Mouse (Mus musculus) retina, embryonic 14.5 days (tissue): ENCODE results near the gene 6430550D23Rik.
"Not testable (repeated sequence)": the region's sequence is repeated elsewhere in the genome, so short reads cannot be mapped to it uniquely, and the experiment has no call there.

Source experiments
- DNase-seq: peaks from one replicate; pipeline ENCODE4 v3.0.0-alpha.2; 2015; ENCODE audit warnings: low spot score

6430550D23Rik gene

DNA sequence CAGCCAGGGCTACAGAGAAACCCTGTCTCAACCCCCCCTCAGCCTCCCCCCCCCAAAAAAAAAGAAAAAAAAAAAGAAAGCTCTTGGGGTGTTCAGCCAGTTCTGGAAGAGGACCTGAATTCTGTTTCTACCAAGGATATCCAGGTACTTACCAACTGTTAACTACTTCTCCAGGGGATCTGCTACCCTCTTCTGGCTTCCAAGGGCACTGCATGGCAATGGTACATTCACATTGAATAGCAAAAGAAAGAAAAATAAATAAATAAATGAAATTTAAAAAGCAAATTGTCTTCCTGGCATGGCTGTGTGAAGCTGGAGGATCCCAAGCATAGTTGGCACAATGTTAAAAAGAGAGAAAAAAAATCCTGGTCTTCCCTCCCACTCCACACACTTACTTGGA is 55.8 kb downstream of the 6430550D23Rik start:
- peak; percentile 75 for DNase-seq

DNA sequence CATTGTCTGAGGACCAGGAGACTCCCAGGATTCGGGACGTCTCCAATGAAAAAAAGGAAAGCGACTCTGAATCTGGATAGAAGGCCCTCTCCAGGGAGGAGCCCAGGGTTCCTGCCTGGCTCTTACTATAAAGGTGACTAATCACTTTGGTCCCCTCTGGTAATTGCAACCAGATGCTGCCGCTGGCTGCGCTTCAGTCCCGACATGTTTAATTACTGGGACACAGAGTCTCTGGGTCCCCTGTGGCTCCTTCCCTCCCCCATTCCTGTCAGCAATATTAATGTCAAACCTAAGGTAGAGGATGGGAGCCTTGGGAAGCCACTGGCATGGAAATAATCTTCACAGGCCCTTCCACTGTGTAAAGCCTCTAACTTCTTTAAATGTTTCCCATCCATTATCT is 58.4 kb downstream of the 6430550D23Rik start:
- DNase-seq = peak; percentile 25

DNA sequence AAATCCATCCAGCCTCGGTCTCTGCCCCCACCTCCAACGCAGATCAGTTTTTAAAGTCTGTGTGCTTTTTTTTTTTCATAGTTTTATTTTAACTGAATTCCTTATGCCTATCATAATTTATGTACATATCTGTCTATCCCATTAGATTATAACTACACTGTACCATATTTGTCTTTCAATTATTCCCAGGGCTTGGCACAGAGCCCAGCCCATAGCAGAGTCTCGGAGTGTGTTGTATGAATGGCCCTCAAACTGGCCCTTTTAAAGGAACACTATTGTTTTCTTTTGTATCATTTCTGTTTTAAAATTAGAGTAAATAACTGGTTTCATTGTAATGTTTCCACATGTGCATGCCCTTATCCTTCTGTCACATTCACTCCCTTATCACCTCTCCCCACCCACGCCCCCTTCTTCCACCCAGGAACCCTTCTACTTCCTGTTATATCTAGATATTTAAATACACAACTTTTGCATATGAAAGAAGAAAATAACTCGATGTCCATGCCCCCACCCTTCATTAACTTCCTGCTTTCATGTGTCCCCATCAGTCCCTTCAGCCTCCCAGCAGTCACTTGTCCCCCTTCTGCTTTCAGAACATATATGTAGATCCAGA is 60.3 kb downstream of the 6430550D23Rik start:
- DNase-seq = no peak

DNA sequence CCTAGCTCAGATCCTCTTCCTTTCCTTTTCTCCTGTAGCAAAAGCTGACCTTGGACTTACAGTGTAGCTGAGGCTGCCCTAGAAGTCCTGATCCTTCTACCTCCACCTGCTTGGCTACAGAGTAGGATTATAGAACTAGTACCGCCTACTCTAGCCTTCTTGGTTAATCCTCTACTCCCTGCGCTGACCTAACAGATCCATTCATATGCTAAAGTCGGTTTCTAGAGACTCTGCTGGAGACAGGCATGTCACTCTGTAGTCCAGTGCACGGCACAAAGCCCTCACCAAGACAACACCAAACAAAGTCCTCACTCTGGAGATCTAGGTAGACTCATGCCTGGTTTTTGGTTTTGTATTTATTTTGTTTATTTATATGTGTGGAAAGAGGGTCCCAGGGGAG is 61.3 kb downstream of the 6430550D23Rik start:
- no peak for DNase-seq

DNA sequence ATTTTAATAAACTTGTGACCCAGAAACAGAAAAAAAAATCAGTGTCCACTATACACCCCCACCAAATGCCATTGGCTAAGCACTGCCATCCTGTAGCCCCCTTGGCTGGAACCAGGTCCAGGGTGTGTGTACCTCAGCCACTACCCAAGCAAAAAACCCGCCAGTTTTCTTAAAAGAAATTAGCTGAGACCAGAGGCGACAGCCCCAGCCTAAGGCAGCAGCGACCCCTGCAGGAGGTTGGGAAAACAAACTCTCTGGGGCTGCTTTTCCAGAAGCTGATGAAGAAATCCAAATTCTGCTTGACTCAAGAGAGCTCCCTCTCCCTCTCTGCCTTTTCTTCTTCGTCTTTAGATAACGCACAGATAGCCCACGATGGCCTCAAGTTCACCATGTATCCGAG is 61.7 kb downstream of the 6430550D23Rik start:
- peak; percentile 91 for DNase-seq

DNA sequence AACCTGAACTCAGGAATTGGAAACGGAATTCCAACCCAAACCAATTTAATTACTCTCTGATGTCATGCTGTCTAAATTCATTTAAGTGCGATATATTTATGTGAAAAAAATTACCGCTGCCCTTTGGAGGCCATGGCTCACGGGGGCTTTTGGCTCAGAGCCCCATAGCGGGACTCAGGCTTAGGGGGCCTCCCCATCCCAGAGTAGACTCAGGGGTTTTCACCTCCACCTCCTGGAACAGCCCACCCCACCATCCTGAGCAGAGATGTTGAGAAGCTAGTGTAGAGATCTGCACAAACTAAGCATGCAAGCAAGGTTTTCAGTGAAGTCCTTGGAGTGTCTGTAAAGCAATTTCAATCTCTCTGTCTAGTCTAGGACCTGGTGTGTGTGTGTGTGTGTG is 62.2 kb downstream of the 6430550D23Rik start:
- no peak for DNase-seq

DNA sequence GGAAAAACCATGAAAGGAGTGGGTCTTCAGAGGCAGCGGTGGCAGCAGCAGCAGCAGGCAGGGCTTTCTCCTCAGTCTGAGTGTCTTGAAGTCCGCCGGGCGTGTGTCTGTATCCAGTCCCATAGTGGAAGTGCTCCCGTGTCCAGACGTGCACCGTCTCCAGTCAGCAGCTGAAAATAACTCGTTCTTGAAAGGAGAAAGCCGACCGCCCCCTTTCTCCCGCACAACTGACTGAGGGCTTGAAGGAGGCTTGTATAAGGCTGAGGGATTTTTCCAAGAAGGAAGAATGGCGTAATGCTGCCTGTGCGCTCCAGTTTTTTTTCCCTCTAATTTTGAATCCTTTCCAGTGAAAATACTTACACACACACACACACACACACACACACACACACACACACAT is 62.7 kb downstream of the 6430550D23Rik start, which contains the start of gene Gdf5:
TSS of gene Gdf5 (minus strand) at position 244 of the 400 bp plus-strand sequence.
- no peak for DNase-seq

DNA sequence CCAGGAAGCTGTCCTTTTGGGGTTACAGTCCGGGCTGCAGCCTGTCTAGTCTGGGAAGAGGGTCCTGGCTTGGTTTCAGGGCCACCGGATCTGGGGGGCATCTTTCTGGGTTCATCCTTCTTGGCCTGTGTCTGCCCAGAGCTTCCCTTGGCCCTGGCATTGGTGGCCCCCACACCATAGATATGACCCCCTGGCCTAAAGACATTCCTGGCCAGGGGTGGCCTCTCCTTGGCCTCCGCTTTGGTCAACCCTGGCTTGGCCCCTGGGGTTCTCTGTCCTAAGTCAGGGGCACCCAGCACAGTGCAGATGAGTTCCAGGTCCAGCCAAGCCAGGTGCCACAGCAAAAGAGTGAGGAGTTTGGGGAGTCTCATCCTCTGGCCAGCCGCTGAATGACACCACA is 63.1 kb downstream of the 6430550D23Rik start:
- no peak for DNase-seq

DNA sequence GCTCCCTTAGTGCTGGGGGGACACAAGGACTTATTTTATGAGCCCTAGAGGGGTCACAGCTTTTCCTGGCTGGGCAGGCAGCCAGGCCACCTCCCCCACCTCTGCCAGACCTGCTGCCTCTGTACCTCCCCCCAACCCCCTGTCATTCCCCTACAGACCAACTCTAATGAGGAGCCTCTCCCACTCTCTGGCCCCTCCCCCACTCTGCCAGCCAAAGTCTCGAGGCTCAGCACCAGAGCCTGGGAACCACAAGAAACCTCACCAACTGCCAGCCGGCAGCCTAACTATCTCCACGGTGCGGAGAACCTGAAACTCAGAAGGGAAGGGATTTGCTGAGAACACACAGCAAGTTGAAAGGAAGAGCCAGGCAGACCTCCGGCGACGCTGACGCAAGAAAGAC is 64.3 kb downstream of the 6430550D23Rik start:
- peak; percentile 75 for DNase-seq

DNA sequence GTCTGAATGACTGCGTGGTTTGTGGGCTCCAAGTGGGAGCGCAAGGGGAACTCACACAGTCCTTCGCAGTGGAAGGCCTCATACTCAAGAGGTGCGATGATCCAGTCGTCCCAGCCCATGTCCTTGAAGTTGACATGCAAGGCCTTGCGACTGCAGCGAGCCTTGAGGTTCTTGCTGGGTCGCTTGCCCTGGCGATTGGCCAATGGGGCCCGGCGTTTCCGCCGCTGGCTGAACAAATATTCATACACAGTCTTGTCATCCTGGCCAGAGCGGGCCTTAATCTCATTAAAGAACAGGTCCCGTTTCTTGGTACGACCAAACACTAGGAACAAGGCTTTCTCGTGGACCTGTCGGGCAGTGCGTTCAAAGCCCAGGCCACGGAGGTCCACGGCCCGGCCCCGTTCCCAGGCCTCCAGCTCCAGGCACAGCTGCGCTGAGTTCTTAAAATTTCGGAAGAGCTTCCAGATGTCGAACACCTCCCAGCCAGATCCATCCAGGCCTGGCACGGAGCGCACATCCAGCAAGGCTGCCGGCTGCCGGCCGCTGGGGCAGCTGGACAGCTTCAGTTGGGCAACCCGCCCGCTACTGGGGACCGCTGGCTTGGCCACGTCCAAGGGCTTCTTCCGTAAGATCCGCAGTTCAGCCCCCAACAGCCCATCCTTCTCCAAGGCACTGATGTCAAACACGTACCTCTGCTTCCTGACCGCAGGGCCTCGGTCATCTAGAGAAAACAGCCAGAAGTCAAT is 65.9 kb downstream of the 6430550D23Rik start:
- no peak for DNase-seq

DNA sequence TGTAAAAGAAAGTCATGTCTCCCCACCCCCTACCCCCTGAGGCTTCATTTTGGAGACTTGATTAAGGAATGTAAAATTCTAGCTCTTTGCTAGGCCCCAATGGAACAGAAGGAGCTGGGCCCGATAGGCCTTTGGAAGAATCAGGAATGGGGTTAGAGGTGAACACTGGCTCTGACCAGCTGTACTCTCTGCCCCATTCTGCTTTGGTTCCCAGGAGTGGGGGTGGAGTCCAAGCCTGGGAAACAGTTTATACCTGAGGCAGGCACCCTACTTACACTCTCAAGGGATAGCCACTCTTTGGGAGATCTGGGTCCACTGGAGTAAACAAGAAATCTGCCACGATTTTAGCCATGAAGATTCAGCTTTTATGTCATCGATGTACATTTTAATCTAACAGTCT is 67.1 kb downstream of the 6430550D23Rik start, which contains the start of gene Gm15557:
TSS of gene Gm15557 (plus strand) at position 48 of the 400 bp plus-strand sequence.
- DNase-seq = no peak

DNA sequence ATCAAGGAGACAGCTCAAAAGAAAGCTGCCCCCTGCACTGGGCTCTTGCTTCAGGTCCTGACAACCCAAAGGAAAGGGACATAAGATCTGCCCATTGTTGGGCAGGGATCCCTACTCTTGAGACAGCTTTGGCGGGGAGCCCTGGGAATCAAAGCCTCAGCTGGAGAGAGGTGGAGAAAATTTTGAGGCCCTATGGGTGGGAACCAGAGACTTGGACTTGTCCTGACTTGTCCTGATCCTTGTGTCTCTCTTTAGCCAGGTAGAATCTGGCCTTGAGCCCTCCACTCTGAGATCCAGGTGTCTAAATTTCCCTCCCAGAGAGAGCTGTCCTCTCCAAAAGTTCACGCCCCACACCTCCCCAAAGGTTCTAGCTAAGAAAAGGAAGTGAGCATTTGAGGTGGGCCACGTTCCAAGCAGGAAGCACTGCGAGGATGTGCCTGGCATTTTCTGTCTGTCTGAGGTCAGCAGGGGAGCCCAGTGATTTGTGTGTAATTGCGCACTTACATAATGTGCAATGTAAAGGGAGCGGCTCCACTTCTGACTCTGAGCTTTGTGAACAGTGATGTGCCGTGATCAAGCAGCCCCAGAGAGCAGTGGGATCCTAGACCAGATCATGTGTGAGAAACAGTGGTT is 67.8 kb downstream of the 6430550D23Rik start:
- DNase-seq = no peak

DNA sequence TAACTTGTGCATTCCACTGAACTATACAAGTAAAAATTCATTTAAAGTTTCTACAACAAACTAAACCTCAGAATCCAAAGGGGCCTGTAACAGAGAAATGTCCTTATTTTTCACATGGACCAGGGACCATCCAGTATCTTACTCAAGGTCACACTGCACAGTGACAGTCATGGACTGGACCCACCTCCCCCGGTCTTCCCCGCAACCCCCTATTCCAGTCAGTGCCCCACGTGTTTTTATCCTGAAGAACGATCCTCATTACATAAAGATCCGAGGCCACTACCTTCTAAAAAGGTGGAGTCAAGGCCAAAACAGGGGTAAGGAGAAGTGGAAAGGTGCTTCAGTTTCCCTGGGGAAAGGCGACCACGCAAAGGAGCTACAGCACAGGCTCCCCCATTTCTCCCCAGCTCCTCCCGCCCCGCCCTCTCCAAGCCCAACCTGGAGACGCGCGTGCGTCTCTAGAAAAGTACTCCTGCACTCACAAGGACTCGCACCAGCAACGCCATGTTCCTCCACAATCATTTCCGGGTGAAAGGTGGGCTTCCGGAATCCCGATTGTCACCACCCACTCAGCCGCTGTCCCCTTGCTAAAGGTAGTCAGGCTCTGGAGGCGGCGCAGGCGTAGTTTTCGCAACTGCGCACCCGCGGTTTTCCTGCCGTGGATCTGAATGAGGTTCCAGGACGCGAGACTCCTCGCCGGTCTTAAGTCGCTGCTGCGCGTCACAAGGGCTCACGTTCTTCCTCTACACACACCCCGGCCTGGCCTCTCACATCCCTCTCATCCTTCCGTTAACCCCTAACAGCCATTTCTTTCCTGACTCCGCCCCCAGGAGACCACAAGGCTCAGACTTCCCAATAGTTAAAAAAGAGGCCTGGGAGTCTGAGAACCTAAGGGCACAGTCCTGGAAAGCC is 78.0 kb downstream of the 6430550D23Rik start, which contains the start of gene Uqcc1:
TSS of gene Uqcc1 (minus strand) at position 780 of the 912 bp plus-strand sequence.
- DNase-seq = peak; percentile 97

DNA sequence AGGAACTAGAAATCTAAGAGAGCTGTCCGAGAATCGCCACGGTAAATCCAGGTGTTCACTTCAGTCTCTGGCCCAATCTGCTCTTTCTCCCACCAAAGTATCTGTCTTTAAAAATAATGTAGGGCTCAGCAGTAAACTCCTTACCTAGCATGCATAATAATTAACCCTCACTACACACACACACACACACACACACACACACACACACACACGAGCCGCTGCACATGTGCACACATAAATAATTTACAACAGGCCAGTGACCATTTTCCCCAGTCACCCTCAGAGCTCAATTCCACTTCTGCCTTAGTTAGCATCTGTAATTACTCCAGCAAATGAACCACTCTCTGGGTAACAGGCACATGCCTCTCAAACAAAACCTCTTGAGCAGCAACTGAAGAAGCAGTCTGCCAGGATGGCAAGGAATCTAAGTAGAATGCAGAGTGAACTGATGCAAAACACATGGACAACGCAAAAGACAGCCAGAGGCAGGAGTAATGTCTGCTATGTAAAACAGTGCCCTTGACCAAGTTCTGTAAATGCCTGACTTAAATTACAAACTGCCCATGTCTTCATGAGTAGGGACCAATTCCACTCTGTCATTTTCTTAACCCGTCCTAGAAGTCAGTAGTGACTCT is 78.9 kb downstream of the 6430550D23Rik start:
- no peak for DNase-seq

DNA sequence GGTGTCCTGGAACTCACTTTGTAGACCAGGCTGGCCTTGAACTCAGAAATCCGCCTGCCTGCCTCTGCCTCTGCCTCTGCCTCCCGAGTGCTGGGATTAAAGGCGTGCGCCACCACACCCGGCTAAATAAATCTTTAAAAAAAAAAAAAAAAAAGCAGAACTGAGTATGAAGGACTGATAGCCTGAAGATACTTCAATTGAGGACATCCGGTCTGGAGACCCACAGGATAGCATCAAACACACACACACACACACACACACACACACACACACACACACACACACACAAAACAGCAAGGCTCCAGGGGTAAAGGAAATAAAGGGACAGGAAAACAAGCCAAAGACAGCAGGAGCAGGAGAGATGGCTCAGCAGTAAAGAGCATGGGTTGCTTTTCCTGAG is 82.6 kb downstream of the 6430550D23Rik start:
- not testable (repeated sequence) for DNase-seq
